Mouse (Mus musculus): ENCODE data around the gene Cyp2d10.
A peak's percentile ranks its signal among the peaks of the same experiment; 100 is the strongest.
"Not testable (repeated sequence)": the region's sequence is repeated elsewhere in the genome, so short reads cannot be mapped to it uniquely, and the experiment has no call there.

Gene Cyp2d10

GRCm38 (mm10) chr15:82406981-82407380, at the start of gene Cyp2d10:
Gene Cyp2d10 (minus strand): TSS chr15:82407195.
- no peak for DNase-seq

GRCm38 (mm10) chr15:82456086-82456790, 49.2 kb upstream of the Cyp2d10 start:
- not testable (repeated sequence) for DNase-seq

- DNase-seq: not testable (repeated sequence)
These were observed 46.5 kb upstream of the Cyp2d10 start for GRCm38 (mm10) chr15:82453501-82453900.

GRCm38 (mm10) chr15:82452133-82452532, 45.1 kb upstream of the Cyp2d10 start:
- not testable (repeated sequence) for DNase-seq

GRCm38 (mm10) chr15:82450045-82450444, 43.0 kb upstream of the Cyp2d10 start:
- DNase-seq: not testable (repeated sequence)

GRCm38 (mm10) chr15:82445196-82445595, 38.2 kb upstream of the Cyp2d10 start:
- peak; percentile 15 to 21 for DNase-seq

GRCm38 (mm10) chr15:82443658-82444057, 36.7 kb upstream of the Cyp2d10 start:
- DNase-seq: no peak

- DNase-seq: no peak
These were observed 31.1 kb upstream of the Cyp2d10 start for GRCm38 (mm10) chr15:82437975-82438617.

GRCm38 (mm10) chr15:82435606-82436005, 28.6 kb upstream of the Cyp2d10 start:
- no peak for DNase-seq

GRCm38 (mm10) chr15:82435011-82435410, 28.0 kb upstream of the Cyp2d10 start:
- DNase-seq: no peak

- DNase-seq: no peak
These were observed 27.5 kb upstream of the Cyp2d10 start for GRCm38 (mm10) chr15:82434541-82434940.

GRCm38 (mm10) chr15:82433621-82434020, 26.6 kb upstream of the Cyp2d10 start:
- DNase-seq: no peak

- DNase-seq: no peak
These were observed 26.1 kb upstream of the Cyp2d10 start, which contains the start of gene Cyp2d9 for GRCm38 (mm10) chr15:82433137-82433536. Gene Cyp2d9 (plus strand): TSS chr15:82433437.

GRCm38 (mm10) chr15:82423471-82423870, 16.5 kb upstream of the Cyp2d10 start:
- no peak for DNase-seq

GRCm38 (mm10) chr15:82422935-82423334, 15.9 kb upstream of the Cyp2d10 start:
- no peak for DNase-seq

GRCm38 (mm10) chr15:82418616-82419015, 11.6 kb upstream of the Cyp2d10 start:
- no peak for DNase-seq

- DNase-seq: peak; percentile 89 to 91
These were observed 10.1 kb upstream of the Cyp2d10 start for GRCm38 (mm10) chr15:82416797-82417789.

GRCm38 (mm10) chr15:82407536-82407935, 541 bp upstream of the Cyp2d10 start:
- no peak for DNase-seq

- no peak for DNase-seq
These were observed 2.8 kb downstream of the Cyp2d10 start for GRCm38 (mm10) chr15:82404163-82404562.

GRCm38 (mm10) chr15:82403606-82404005, 3.4 kb downstream of the Cyp2d10 start:
- no peak for DNase-seq

GRCm38 (mm10) chr15:82402741-82403140, 4.3 kb downstream of the Cyp2d10 start:
- no peak for DNase-seq

- DNase-seq: no peak
These were observed 4.9 kb downstream of the Cyp2d10 start for GRCm38 (mm10) chr15:82402106-82402505.

- no peak for DNase-seq
These were observed 5.5 kb downstream of the Cyp2d10 start for GRCm38 (mm10) chr15:82401516-82401915.

Measured in cerebellum, postnatal 10 days (tissue).